Mouse (Mus musculus): ENCODE data around the gene Lrrc3.

The Lrrc3 gene

DNA sequence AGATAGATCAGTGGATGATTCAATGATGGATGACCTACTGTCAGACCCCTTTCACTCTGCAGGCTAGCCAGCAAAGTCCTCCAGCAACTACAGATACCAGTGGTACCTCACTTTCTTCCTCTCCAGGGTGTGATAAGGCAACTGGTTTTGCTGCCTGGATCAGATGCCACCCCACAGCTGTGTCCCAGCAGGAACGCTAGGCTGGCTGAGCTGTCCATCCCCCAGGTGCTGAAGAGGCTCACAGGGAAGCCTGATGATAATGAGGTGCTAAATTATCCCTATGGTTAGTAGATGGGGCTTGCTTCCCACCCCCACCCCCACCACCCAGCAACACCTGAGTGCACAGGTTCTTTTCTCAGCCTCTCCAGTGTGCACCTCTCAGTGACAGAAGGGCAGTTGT is 34.8 kb downstream of the Lrrc3 start:
- DNase-seq (ENCODE audit: low spot score), result no peak

DNA sequence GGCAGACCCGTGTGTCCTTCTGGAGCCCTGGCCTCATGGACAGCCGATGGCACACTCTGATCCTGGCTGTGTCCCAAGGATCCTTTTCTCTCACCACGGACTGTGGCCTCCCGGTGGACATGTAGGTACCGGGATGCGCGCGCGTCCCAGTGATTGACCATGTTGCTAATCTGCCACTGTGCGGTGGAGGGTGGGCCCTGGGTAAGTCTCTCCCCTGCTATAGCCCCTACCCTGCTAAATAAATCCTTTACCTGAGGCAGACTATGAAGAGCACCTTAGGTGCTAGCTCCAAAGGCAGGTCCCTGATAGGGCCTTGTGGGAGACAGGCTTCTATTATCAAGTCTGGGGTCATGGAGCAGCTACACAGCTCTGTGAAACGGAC is 37.6 kb downstream of the Lrrc3 start:
- DNase-seq (ENCODE audit: low spot score), result no peak

DNA sequence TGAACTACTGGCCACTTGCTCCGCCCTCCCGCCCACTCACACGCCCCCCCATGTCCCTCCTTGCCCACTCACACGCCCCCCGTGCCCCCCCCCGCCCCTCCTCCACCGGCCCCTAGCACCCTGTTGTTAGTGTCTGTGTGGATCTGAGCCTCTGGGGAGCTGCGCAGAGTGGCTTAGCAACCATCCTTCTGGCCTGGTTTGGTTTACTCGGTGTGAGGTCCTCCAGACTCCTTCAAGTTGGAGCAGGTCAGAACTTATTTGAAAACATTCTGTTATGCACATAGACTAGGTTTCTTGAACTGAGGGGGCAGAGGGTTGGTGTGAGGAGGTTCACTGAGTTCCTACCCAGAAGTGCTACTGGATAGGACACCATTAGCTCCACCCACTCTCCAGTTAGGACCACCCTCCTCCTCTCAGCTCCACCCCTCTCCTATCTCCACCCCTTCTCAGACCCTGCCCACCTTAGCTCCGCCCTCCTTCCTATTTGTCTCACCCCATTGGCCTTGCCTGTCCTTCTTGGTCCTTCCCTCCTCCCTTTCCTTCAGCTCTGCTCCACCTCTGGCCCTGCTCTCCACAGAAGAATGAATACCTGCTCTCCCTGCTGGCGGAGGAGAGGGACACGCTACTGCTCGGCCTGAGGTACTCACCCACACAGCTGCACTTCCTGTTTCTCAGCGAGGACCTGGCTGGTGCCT is 38.1 kb downstream of the Lrrc3 start:
- DNase-seq (ENCODE audit: low spot score), result peak; percentile 55

DNA sequence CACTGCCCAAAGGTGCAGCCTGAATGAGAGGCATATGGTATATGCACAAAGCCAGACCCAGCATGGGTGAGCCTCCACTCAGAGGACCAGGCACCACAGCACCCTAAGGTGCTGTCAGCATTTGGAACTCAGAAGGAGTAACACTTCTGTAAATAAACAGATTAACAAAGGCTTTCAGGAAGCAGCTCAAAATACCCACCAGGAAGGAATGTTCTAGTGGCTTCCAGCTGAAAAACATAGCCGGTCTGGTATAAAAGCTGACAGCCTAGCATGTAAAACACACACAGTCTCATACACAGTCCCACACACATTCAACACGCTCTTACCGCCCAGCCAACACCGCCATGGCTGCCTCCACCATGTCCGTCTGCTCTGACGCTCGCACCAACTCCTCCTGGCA is 40.7 kb downstream of the Lrrc3 start, which contains the start of gene Gm3285:
Gene Gm3285 (plus strand): TSS at position 301 of the 400 bp plus-strand sequence.
- no peak for DNase-seq (ENCODE audit: low spot score)

DNA sequence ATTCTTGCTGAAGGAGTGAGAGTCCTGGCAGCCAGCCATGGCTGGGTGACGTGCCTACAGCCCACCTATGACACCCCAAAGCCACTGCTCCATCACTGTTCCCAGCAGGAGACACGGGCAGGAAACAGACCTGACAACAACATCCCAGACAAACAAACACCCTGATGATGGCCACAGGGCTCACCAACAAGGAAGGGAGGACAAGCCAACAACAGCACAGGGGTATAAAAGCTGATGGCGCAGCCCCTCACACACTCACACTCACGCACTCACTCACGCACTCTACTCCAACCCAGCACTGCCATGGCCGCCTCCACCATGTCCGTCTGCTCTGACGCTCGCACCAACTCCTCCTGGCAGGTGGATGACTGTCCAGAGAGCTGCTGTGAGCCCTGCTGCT is 49.8 kb downstream of the Lrrc3 start, which contains the start of gene Gm10318:
Gene Gm10318 (plus strand): TSS at position 301 of the 400 bp plus-strand sequence.
- no peak for DNase-seq (ENCODE audit: low spot score)

Data from urinary bladder, postnatal 25 days (tissue).